Mouse (Mus musculus): ENCODE results near the gene Gm10428. TPM values are rescaled to one million over a fixed set of nuclear protein-coding genes. Genes with fewer than 3 reads are reported as not detected.
A peak's percentile ranks its signal among the peaks of the same experiment; 100 is the strongest.

The Gm10428 gene
- polyA plus RNA-seq (2015; fragmentation: Nextera tagmentation; extraction: Ambion mirVana) = not detected in 2 replicates

DNA sequence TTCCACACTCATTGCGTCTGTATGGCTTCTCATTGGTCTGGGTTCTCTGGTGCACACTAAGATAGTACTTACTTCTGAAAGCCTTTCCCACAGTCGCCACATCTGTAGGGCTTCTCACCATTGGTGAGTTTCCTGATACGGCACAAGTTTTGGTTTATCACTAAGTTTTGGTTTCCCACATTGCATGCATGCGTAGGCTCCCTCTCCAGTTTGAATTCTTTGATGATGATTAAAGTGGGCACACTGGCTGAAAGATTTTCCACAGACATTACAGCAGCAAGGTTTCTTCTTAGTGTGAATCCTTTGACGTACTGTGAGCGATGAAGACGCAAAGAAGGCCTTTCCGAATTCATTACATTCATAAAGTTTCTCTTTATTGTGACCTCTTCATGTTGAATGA is at the start of gene Gm10428:
Gm10428 (plus strand) TSS at position 321 of the 400 bp plus-strand sequence.
- no peak for TF ChIP-seq CTCF (IDR thresholded peaks at IDR 0.05; ENCODE audit: low read depth)
- no peaks in the 10 kb centered on the region for H3K9me3 ChIP-seq (ENCODE audit: control insufficient read depth)
- H3K4me2 ChIP-seq (replicated peaks; ENCODE audit: low read depth) = no peak within 1 kb of the TSS
- no peak within 1 kb of the TSS for H3K9ac ChIP-seq (ENCODE audit: low read depth, low read length)
- no peak within 1 kb of the TSS for H3K27ac ChIP-seq (ENCODE audit: low read depth, low read length)
- no peaks in the 10 kb centered on the region for H3K4me1 ChIP-seq (replicated peaks; ENCODE audit: control insufficient read depth, insufficient read depth, low read length)
- WGBS = 90% methylated on average over 8 of the region's 8 CpGs
- ATAC-seq = no peak
- peaks cover 3% of the 10 kb centered on the region for H3K27me3 ChIP-seq (replicated peaks; ENCODE audit: control insufficient read depth, insufficient read depth, low read length)
- no peak within 1 kb of the TSS for H3K4me3 ChIP-seq (ENCODE audit: low read depth, low read length)
- no peaks in the 10 kb centered on the region for H3K36me3 ChIP-seq (ENCODE audit: control insufficient read depth, insufficient read depth)

GRCm38 (mm10) chr11:62706141-62706540 is 46.8 kb upstream of the Gm10428 start:
- no peak overlapping the region for H3K9ac ChIP-seq (ENCODE audit: low read depth, low read length)
- H3K4me2 ChIP-seq (replicated peaks; ENCODE audit: low read depth) = no peak overlapping the region
- no peak overlapping the region for H3K4me3 ChIP-seq (ENCODE audit: low read depth, low read length)
- 89% methylated on average over 2 of the region's 2 CpGs for WGBS
- no peak for ATAC-seq
- H3K27ac ChIP-seq (ENCODE audit: low read depth, low read length) = no peak overlapping the region
- H3K9me3 ChIP-seq (ENCODE audit: control insufficient read depth) = no peaks in the 10 kb centered on the region
- no peaks in the 10 kb centered on the region for H3K4me1 ChIP-seq (replicated peaks; ENCODE audit: control insufficient read depth, insufficient read depth, low read length)
- no peaks in the 10 kb centered on the region for H3K36me3 ChIP-seq (ENCODE audit: control insufficient read depth, insufficient read depth)
- TF ChIP-seq CTCF (IDR thresholded peaks at IDR 0.05; ENCODE audit: low read depth) = no peak
- H3K27me3 ChIP-seq (replicated peaks; ENCODE audit: control insufficient read depth, insufficient read depth, low read length) = no peaks in the 10 kb centered on the region

DNA sequence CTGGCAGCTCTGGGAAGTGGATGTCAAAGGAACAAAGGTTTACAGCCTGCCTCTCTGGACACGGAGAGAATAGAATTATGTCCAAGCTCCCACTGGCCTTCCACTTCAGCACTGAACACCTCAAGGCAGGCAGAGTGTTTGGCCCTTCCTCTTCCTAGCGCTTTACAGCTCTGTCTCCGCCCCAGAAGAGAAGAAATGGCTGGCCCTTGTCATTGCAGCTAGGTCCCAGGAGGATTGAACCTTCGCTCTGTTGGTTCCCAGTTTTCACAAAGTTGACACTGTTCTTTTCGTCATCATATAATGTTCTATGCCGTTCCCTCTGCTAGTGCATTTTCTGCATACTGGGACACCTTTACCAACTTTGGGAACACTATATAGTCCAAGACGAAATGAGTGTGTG is 44.6 kb upstream of the Gm10428 start:
- 0 out of 2 replicates have a peak, but pooled peaks cover 4% of the 10 kb centered on the region for H3K36me3 ChIP-seq (ENCODE audit: control insufficient read depth, insufficient read depth)
- no peak for ATAC-seq
- no peak overlapping the region for H3K9ac ChIP-seq (ENCODE audit: low read depth, low read length)
- no peak overlapping the region for H3K4me2 ChIP-seq (replicated peaks; ENCODE audit: low read depth)
- H3K4me1 ChIP-seq (replicated peaks; ENCODE audit: control insufficient read depth, insufficient read depth, low read length) = no peaks in the 10 kb centered on the region
- H3K27me3 ChIP-seq (replicated peaks; ENCODE audit: control insufficient read depth, insufficient read depth, low read length) = no peaks in the 10 kb centered on the region
- H3K27ac ChIP-seq (ENCODE audit: low read depth, low read length) = no peak overlapping the region
- H3K4me3 ChIP-seq (ENCODE audit: low read depth, low read length) = no peak overlapping the region
- no peaks in the 10 kb centered on the region for H3K9me3 ChIP-seq (ENCODE audit: control insufficient read depth)
- WGBS = 74% methylated on average over 7 of the region's 7 CpGs
- no peak for TF ChIP-seq CTCF (IDR thresholded peaks at IDR 0.05; ENCODE audit: low read depth)

DNA sequence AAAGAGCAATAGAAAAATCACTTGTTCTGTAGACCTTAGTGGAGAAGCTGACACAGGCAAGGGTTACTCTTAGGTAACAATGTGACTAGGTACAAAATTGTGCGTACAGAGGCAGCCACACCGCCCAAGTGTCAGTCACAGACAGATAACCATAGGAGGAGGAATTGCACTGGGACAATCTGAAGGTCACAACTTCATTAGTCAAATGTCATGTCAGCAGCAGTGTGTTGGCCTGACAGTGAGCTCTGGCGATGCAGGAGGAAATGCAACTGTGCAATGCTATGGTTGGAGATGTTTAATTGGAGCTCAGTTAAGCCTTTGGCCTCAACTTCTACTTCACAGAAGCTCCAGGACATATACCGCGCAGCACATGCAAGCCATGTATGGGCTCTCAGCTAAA is 42.2 kb upstream of the Gm10428 start:
- 75% methylated on average over 5 of the region's 5 CpGs for WGBS
- H3K4me3 ChIP-seq (ENCODE audit: low read depth, low read length) = no peak overlapping the region
- H3K9me3 ChIP-seq (ENCODE audit: control insufficient read depth) = no peaks in the 10 kb centered on the region
- ATAC-seq = no peak
- H3K27me3 ChIP-seq (replicated peaks; ENCODE audit: control insufficient read depth, insufficient read depth, low read length) = no peaks in the 10 kb centered on the region
- no peak for TF ChIP-seq CTCF (IDR thresholded peaks at IDR 0.05; ENCODE audit: low read depth)
- H3K36me3 ChIP-seq (ENCODE audit: control insufficient read depth, insufficient read depth) = 0 out of 2 replicates have a peak, but pooled peaks cover 4% of the 10 kb centered on the region
- no peak overlapping the region for H3K4me2 ChIP-seq (replicated peaks; ENCODE audit: low read depth)
- H3K4me1 ChIP-seq (replicated peaks; ENCODE audit: control insufficient read depth, insufficient read depth, low read length) = no peaks in the 10 kb centered on the region
- no peak overlapping the region for H3K9ac ChIP-seq (ENCODE audit: low read depth, low read length)
- no peak overlapping the region for H3K27ac ChIP-seq (ENCODE audit: low read depth, low read length)

- H3K9me3 ChIP-seq (ENCODE audit: control insufficient read depth) = no peaks in the 10 kb centered on the region
- no peak overlapping the region for H3K9ac ChIP-seq (ENCODE audit: low read depth, low read length)
- no peaks in the 10 kb centered on the region for H3K36me3 ChIP-seq (ENCODE audit: control insufficient read depth, insufficient read depth)
- no peak overlapping the region for H3K4me3 ChIP-seq (ENCODE audit: low read depth, low read length)
- no peak for ATAC-seq
- WGBS = 93% methylated on average over 8 of the region's 8 CpGs
- H3K4me2 ChIP-seq (replicated peaks; ENCODE audit: low read depth) = no peak overlapping the region
- no peaks in the 10 kb centered on the region for H3K27me3 ChIP-seq (replicated peaks; ENCODE audit: control insufficient read depth, insufficient read depth, low read length)
- no peak overlapping the region for H3K27ac ChIP-seq (ENCODE audit: low read depth, low read length)
- TF ChIP-seq CTCF (IDR thresholded peaks at IDR 0.05; ENCODE audit: low read depth) = no peak
- H3K4me1 ChIP-seq (replicated peaks; ENCODE audit: control insufficient read depth, insufficient read depth, low read length) = no peaks in the 10 kb centered on the region
Observed at GRCm38 (mm10) chr11:62728276-62728675, 24.6 kb upstream of the Gm10428 start.

GRCm38 (mm10) chr11:62731311-62732021 is 21.4 kb upstream of the Gm10428 start, which contains the start of gene Zfp287:
Zfp287 (minus strand) TSS chr11:62731905.
- under 1% methylated on average over 48 of the region's 48 CpGs for WGBS
- peak; percentile 72 for ATAC-seq
- peak within 1 kb of the TSS; percentile 51 for H3K4me3 ChIP-seq (ENCODE audit: low read depth, low read length)
- H3K36me3 ChIP-seq (ENCODE audit: control insufficient read depth, insufficient read depth) = no peaks in the 10 kb centered on the region
- H3K27me3 ChIP-seq (replicated peaks; ENCODE audit: control insufficient read depth, insufficient read depth, low read length) = no peaks in the 10 kb centered on the region
- H3K9me3 ChIP-seq (ENCODE audit: control insufficient read depth) = no peaks in the 10 kb centered on the region
- H3K27ac ChIP-seq (ENCODE audit: low read depth, low read length) = peak within 1 kb of the TSS; percentile 2; the same call in 1 of the 2 replicates
- no peak for TF ChIP-seq CTCF (IDR thresholded peaks at IDR 0.05; ENCODE audit: low read depth)
- H3K4me1 ChIP-seq (replicated peaks; ENCODE audit: control insufficient read depth, insufficient read depth, low read length) = no peaks in the 10 kb centered on the region
- peak within 1 kb of the TSS; percentile 53 for H3K9ac ChIP-seq (ENCODE audit: low read depth, low read length)
- H3K4me2 ChIP-seq (replicated peaks; ENCODE audit: low read depth) = peak within 1 kb of the TSS; percentile 92
